ENCODE assay signal across 30 mouse cellular contexts in genomic region chr3:107119864-107120564, GRCm38 (mm10). TPM values are rescaled to one million over a fixed set of nuclear protein-coding genes. Genes with fewer than 3 reads are reported as not detected.
DNase-seq lines count a peak whose midpoint lies in the region; ATAC-seq and TF ChIP-seq lines count a peak whose summit lies in the region.
"Had no signal": no experiment of that assay in that cellular context is flagged by ENCODE, and none has a peak within 500 bp of the region (broad histone marks: within the 10 kb centered on the region; RNA-seq: fewer than 3 reads in every experiment).

No protein-coding gene starts in this region.

- no peak overlapping the region for H3K9ac ChIP-seq in CH12.LX (ENCODE audit: insufficient read depth, low read depth)
- H3K9ac ChIP-seq: embryonic facial prominence, embryonic 13.5 days; forebrain, postnatal 0 days; heart, embryonic 13.5 days; hindbrain, embryonic 13.5 days; intestine, embryonic 15.5 days had no signal

- H3K79me2 ChIP-seq in CH12.LX (replicated peaks; ENCODE audit: control insufficient read depth, extremely low read depth, insufficient read depth, poor library complexity, severe bottlenecking): no peaks in the 10 kb centered on the region

- no peak for TF ChIP-seq EP300 in CH12.LX (IDR thresholded peaks at IDR 0.05; ENCODE audit: low read length)

- H3K4me1 ChIP-seq in CH12.LX (ENCODE audit: control insufficient read depth in 1 of 2, insufficient read depth in 2 of 2): peaks cover 0 to 22% of the 10 kb centered on the region in 2 experiments; a peak in 2 of 4 replicates
- no peaks in the 10 kb centered on the region for H3K4me1 ChIP-seq in lung, adult 2 months (ENCODE audit: control insufficient read depth, insufficient read depth, low read length)
- H3K4me1 ChIP-seq: embryonic facial prominence, embryonic 10.5 days; heart, embryonic 10.5 days; heart, embryonic 13.5 days; hindbrain, embryonic 10.5 days; intestine, embryonic 15.5 days had no signal

- no peak overlapping the region for H3K4me3 ChIP-seq in CH12.LX (replicated peaks in 1 of 3; ENCODE audit: low read depth in 2 of 3, low read length in 2 of 3, poor library complexity in 1 of 3)
- no peak overlapping the region for H3K4me3 ChIP-seq in lung, adult 2 months (replicated peaks; ENCODE audit: extremely low read depth, low read depth, low read length)
- H3K4me3 ChIP-seq: embryonic facial prominence, embryonic 10.5 days; embryonic facial prominence, embryonic 13.5 days; erythroblast, embryonic 14.5 days; gastrocnemius, adult 2 months; heart, adult 2 months; heart, embryonic 10.5 days; heart, embryonic 13.5 days; hindbrain, embryonic 10.5 days; hindbrain, embryonic 13.5 days; intestine, embryonic 15.5 days had no signal

- no peaks in the 10 kb centered on the region for H3K9me3 ChIP-seq in CH12.LX (replicated peaks; ENCODE audit: low read length)
- H3K9me3 ChIP-seq: embryonic facial prominence, embryonic 10.5 days; embryonic facial prominence, embryonic 13.5 days; G1E; heart, embryonic 10.5 days; heart, embryonic 13.5 days; hindbrain, embryonic 10.5 days; hindbrain, embryonic 13.5 days; intestine, embryonic 15.5 days had no signal

- dilution Hi-C loops in CH12.LX (cut with MboI; ENCODE audit: extremely low pct_ligation_motif_present, extremely low pct_unique_long_range_greater_than_20kb, low sequenced_read_pairs): no loop called here

- no peaks in the 10 kb centered on the region for H3K27me3 ChIP-seq in CH12.LX (replicated peaks)
- H3K27me3 ChIP-seq: embryonic facial prominence, embryonic 13.5 days; hindbrain, embryonic 13.5 days; intestine, embryonic 15.5 days had no signal

- no peak overlapping the region for H3K27ac ChIP-seq in CH12.LX (ENCODE audit: insufficient read depth, low read depth)
- H3K27ac ChIP-seq: embryonic facial prominence, embryonic 10.5 days; embryonic facial prominence, embryonic 13.5 days; gastrocnemius, adult 2 months; heart, adult 2 months; heart, embryonic 10.5 days; heart, embryonic 13.5 days; hindbrain, embryonic 10.5 days; hindbrain, embryonic 13.5 days; intestine, embryonic 15.5 days had no signal

- peak; percentile 69 for ATAC-seq in granulocyte monocyte progenitor cell, adult 5-6 weeks (replicated peaks; ENCODE audit: poor library complexity, severe bottlenecking)
- ATAC-seq in megakaryocyte progenitor cell, adult 5-6 weeks (replicated peaks; ENCODE audit: poor library complexity): peak; percentile 61
- ATAC-seq: activated CD4-positive, CD25-positive, alpha-beta regulatory T cell, adult 4 months; forebrain, embryonic 14.5 days; forebrain, postnatal 0 days; hindbrain, embryonic 16.5 days; intestine, embryonic 15.5 days had no signal

- 80% methylated on average over 2 of the region's 2 CpGs for WGBS in lung, adult 2 months

- H3K36me3 ChIP-seq in CH12.LX (replicated peaks in 1 of 2; ENCODE audit: control insufficient read depth in 1 of 2, insufficient read depth in 1 of 2, low read length in 1 of 2): no peaks in the 10 kb centered on the region
- H3K36me3 ChIP-seq: embryonic facial prominence, embryonic 10.5 days; embryonic facial prominence, embryonic 13.5 days; G1E; heart, embryonic 10.5 days; heart, embryonic 13.5 days; hindbrain, embryonic 10.5 days; hindbrain, embryonic 13.5 days; intestine, embryonic 15.5 days had no signal

- in situ Hi-C loops in CH12.LX (cut with MboI; ENCODE audit: low pct_ligation_motif_present, low pct_unique_long_range_greater_than_20kb, low sequenced_read_pairs): no loop called here

- DNase-seq in 416B (ENCODE audit: low read depth) (peak; percentile 77), CH12.LX (ENCODE audit: extremely low read depth) (no peak)
- DNase-seq in lung, adult 2 months: no peak
- DNase-seq in embryo, embryonic 10 days (ENCODE audit: low spot score): no peak
- no peak for DNase-seq in adrenal gland, adult 2 months
- DNase-seq: adrenal gland, postnatal 10 days; adrenal gland, postnatal 36 days; cerebellum, adult 18-20 months; cerebellum, adult 9-10 months; embryo, embryonic 11 days; forebrain, postnatal 0 days; gastrocnemius, adult 2 months; gastrocnemius, postnatal 14 days; heart, adult 2 months; heart, postnatal 14 days; kidney, adult 18-20 months had no signal

- no peak overlapping the region for H3K4me2 ChIP-seq in CH12.LX (ENCODE audit: insufficient read depth, low read depth, poor library complexity, severe bottlenecking)
- H3K4me2 ChIP-seq: embryonic facial prominence, embryonic 13.5 days; heart, embryonic 13.5 days; hindbrain, embryonic 13.5 days; intestine, embryonic 15.5 days had no signal

- no peak for TF ChIP-seq CTCF in CH12.LX (conservative IDR thresholded peaks at IDR 0.05 in 1 of 2, IDR thresholded peaks at IDR 0.05 in 1 of 2; ENCODE audit: low read depth in 2 of 2, low read length in 2 of 2)
- no peak for TF ChIP-seq CTCF in lung, adult 2 months (IDR thresholded peaks at IDR 0.05; ENCODE audit: insufficient read depth, low read length)

- TF ChIP-seq POLR2A in CH12.LX (IDR thresholded peaks at IDR 0.05; ENCODE audit: low read depth, low read length): no peak
- no peak for TF ChIP-seq POLR2A in lung, adult 2 months (IDR thresholded peaks at IDR 0.05; ENCODE audit: borderline replicate concordance, extremely low read depth, low read depth, low read length)

- no peak for TF ChIP-seq RAD21 in CH12.LX (IDR thresholded peaks at IDR 0.05; ENCODE audit: low read depth, low read length)

TF ChIP-seq in CH12.LX, 34 proteins besides CTCF, POLR2A, EP300 and RAD21:
- TF ChIP-seq BHLHE40 (IDR thresholded peaks at IDR 0.05; ENCODE audit: low read depth, low read length): 0 out of 2 replicates have a peak, but pooled peaks have one; percentile 14
- TF ChIP-seq PAX5 (IDR thresholded peaks at IDR 0.05; ENCODE audit: low read length): no peak

RNA-seq across cellular contexts. Expression of gene Kcna2, which starts 19.1 kb away (rescaled TPM):
- total RNA-seq in CH12.LX (2012; rRNA removed) (not detected in 2 replicates), CH12.LX (2014; rRNA removed) (not detected in 2 replicates)
- polyA plus RNA-seq in CH12.LX (2012; ENCODE audit: insufficient read length, low read depth): not detected in 2 replicates
- not detected in 2 replicates for total RNA-seq in granulocyte monocyte progenitor cell, adult 5-6 weeks (2014; fragmentation: Nextera tagmentation)
- total RNA-seq in granulocyte monocyte progenitor cell, adult 5-6 weeks (2017): 0.04 TPM in 1 of 2 replicates, not detected in the other
- not detected in 2 replicates for total RNA-seq in megakaryocyte progenitor cell, adult 5-6 weeks (2015)
- not detected in 2 replicates for total RNA-seq in megakaryocyte progenitor cell, adult 5-6 weeks (2017)
- 2.1 and 3.3 TPM in 2 replicates for polyA plus RNA-seq in lung, adult 2 months (2012; rRNA removed)
- 1 to 10 TPM in 1 of 2 experiments, under 1 TPM in 1; 0.46 to 1.5 TPM for total RNA-seq in adrenal gland, adult 2 months (2021)
- 0.16 and 0.45 TPM in 2 replicates for polyA plus RNA-seq in adrenal gland, adult 2 months (2012; rRNA removed)
- polyA plus RNA-seq: G1E; heart, embryonic 10.5 days had no signal
